Mouse (Mus musculus): Measurements from ENCODE around the gene Asgr1. TPM values are rescaled to one million over a fixed set of nuclear protein-coding genes. Genes with fewer than 3 reads are reported as not detected.

The Asgr1 gene
- total and polyA plus RNA-seq, 3 experiments, result 0.31 TPM; not detected in 2

DNA sequence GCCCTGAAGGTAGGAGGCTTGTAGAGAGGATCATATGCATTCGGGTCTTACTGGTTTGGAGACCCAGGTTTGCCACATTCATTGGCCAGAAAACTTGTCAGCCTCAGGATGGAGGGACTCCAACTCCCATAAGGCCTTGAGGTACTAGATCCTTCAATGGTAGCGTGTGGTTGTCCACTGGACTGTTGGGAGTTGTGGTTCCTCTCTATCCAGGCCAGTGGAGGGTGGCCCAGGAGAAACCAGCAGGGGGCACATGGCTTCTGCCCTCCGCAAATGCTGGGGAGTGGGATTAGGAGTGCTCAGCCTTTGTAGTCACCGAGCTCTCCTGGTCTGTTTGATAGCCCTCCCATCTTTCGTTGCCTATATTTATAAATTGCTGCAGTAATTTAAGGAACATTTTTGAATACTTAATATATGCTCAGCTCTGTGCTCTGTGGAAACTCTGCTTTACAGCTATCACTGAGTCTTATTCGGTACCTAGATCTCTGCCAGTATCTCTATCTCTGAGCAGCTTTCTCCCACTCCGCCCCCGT is 33.1 kb upstream of the Asgr1 start:
- Histone ChIP-seq H3K4me3 (ENCODE audit: control insufficient read depth in 1 of 2, insufficient read depth in 1 of 2, low read depth in 2 of 2, low read length in 2 of 2) (peak overlapping the region; percentile 41 to 53), H3K79me2 (ENCODE audit: control insufficient read depth, insufficient read depth, low read length, poor library complexity) (peaks cover 25% of the 10 kb centered on the region), H3K9me3 (replicated peaks; ENCODE audit: insufficient read depth, low read length) (no peaks in the 10 kb centered on the region), H3K27ac (ENCODE audit: control insufficient read depth, low read depth, low read length) (peak overlapping the region; percentile 75), H3K36me3 (ENCODE audit: control insufficient read depth in 1 of 2, insufficient read depth in 2 of 2, low read length in 2 of 2) (peaks cover 0 to 33% of the 10 kb centered on the region in 2 experiments; a peak in 2 of 4 replicates), H3K4me1 (ENCODE audit: control insufficient read depth in 1 of 2, insufficient read depth in 2 of 2, low read length in 2 of 2) (peaks cover 1 to 34% of the 10 kb centered on the region in 2 experiments), H3K9ac (ENCODE audit: control insufficient read depth, low read depth, low read length, poor library complexity, severe bottlenecking) (peak overlapping the region; percentile 44), H3K27me3 (ENCODE audit: control insufficient read depth in 1 of 2, insufficient read depth in 2 of 2, low read length in 2 of 2) (no peaks in the 10 kb centered on the region)
- peak; percentile 94 for DNase-seq (ENCODE audit: low read depth, low spot score)
- no peak for TF ChIP-seq JUND (IDR thresholded peaks at IDR 0.05; ENCODE audit: low read depth, low read length)
- TF ChIP-seq ETS1 (IDR thresholded peaks at IDR 0.05; ENCODE audit: low read depth, low read length), result no peak
- TF ChIP-seq E2F4 (IDR thresholded peaks at IDR 0.05; ENCODE audit: borderline replicate concordance, low read depth, low read length), result no peak
- no peak for TF ChIP-seq USF1 (IDR thresholded peaks at IDR 0.05; ENCODE audit: low read depth, low read length)
- no peak for TF ChIP-seq MAZ (IDR thresholded peaks at IDR 0.05; ENCODE audit: low read depth, low read length)
- no peak for TF ChIP-seq ZKSCAN1 (IDR thresholded peaks at IDR 0.05; ENCODE audit: low read depth, low read length)
- TF ChIP-seq SIN3A (IDR thresholded peaks at IDR 0.05; ENCODE audit: low read length), result no peak
- TF ChIP-seq HCFC1 (IDR thresholded peaks at IDR 0.05; ENCODE audit: low read depth, low read length), result peak; percentile 99
- no peak for TF ChIP-seq EP300 (IDR thresholded peaks at IDR 0.05; ENCODE audit: low read depth in 1 of 2, low read length in 2 of 2)
- no peak for TF ChIP-seq ZMIZ1 (IDR thresholded peaks at IDR 0.05; ENCODE audit: low read depth, low read length)
- no peak for TF ChIP-seq POLR2AphosphoS5 (IDR thresholded peaks at IDR 0.05; ENCODE audit: borderline replicate concordance, low read depth, low read length)
- TF ChIP-seq POLR2A (IDR thresholded peaks at IDR 0.05; ENCODE audit: control insufficient read depth in 1 of 2, insufficient read depth in 1 of 2, low read depth in 1 of 2, low read length in 2 of 2, poor library complexity in 1 of 2), result peak in 1 of 2 experiments; percentile 3; a peak in 1 of 4 replicates
- no peak for TF ChIP-seq CHD2 (IDR thresholded peaks at IDR 0.05; ENCODE audit: low read length)
- TF ChIP-seq NELFE (IDR thresholded peaks at IDR 0.05; ENCODE audit: low read depth, low read length), result no peak
- TF ChIP-seq ELF1 (IDR thresholded peaks at IDR 0.05; ENCODE audit: low read depth, low read length), result no peak
- TF ChIP-seq TCF12 (IDR thresholded peaks at IDR 0.05; ENCODE audit: low read depth, low read length), result no peak
- no peak for TF ChIP-seq ZC3H11A (IDR thresholded peaks at IDR 0.05; ENCODE audit: low read depth, low read length)
- TF ChIP-seq SMC3 (IDR thresholded peaks at IDR 0.05; ENCODE audit: low read depth, low read length), result no peak
- TF ChIP-seq KAT2A (conservative IDR thresholded peaks at IDR 0.05; ENCODE audit: low read depth, low read length), result peak; percentile 92; the same call in 1 of the 2 replicates
- peak; percentile 40 to 57 (median 50) for TF ChIP-seq CTCF (IDR thresholded peaks at IDR 0.05 in 2 of 3, conservative IDR thresholded peaks at IDR 0.05 in 1 of 3; ENCODE audit: control insufficient read depth in 1 of 3, insufficient read depth in 1 of 3, low read depth in 2 of 3, low read length in 3 of 3, poor library complexity in 1 of 3, severe bottlenecking in 1 of 3)
- 0 out of 2 replicates have a peak, but pooled peaks have one; percentile 6 for TF ChIP-seq GATA1 (IDR thresholded peaks at IDR 0.05; ENCODE audit: low read depth, low read length)
- no peak for TF ChIP-seq UBTF (IDR thresholded peaks at IDR 0.05; ENCODE audit: borderline replicate concordance, insufficient read depth, low read depth, low read length)
- no peak; the same call in 1 of the 2 replicates for TF ChIP-seq MYC (IDR thresholded peaks at IDR 0.05; ENCODE audit: low read depth, low read length)
- TF ChIP-seq ZNF384 (IDR thresholded peaks at IDR 0.05; ENCODE audit: low read depth, low read length), result no peak
- no peak for TF ChIP-seq MAX (IDR thresholded peaks at IDR 0.05; ENCODE audit: low read length)
- TF ChIP-seq MAFK (IDR thresholded peaks at IDR 0.05; ENCODE audit: borderline replicate concordance, low read depth, low read length), result no peak
- TF ChIP-seq MXI1 (IDR thresholded peaks at IDR 0.05; ENCODE audit: low read depth, low read length), result no peak; the same call in 1 of the 2 replicates
